Mouse (Mus musculus) neural tube, embryonic 15.5 days (tissue): ENCODE measurements around the gene Cybrd1. TPM values are rescaled to one million over a fixed set of nuclear protein-coding genes. Genes with fewer than 3 reads are reported as not detected.

Experiments used
- ATAC-seq: fragments of 200-750 bp; cut with Nextera tagmentation; 2 replicates; pipeline ENCODE4 v1.8.0; 2017; ENCODE audit warnings: mild to moderate bottlenecking, moderate TSS enrichment, moderate library complexity; ENCODE audit not compliant: low FRiP score
- H3K27ac ChIP-seq: fragments of 300-500 bp; sonication (generic); replicated peaks from 2 replicates; pipeline ENCODE4 v1.5.1; 2015; ENCODE audit warnings: mild to moderate bottlenecking, inconsistent platforms
- H3K27me3 ChIP-seq: fragments of 300-500 bp; sonication (generic); replicated peaks from 2 replicates; pipeline ENCODE4 v1.6.1; 2015; ENCODE audit warnings: inconsistent platforms
- H3K36me3 ChIP-seq: fragments of 300-500 bp; sonication (generic); 2 replicates; pipeline ENCODE4 v1.6.1; 2015; ENCODE audit warnings: inconsistent platforms
- H3K4me1 ChIP-seq: fragments of 300-500 bp; sonication (generic); 2 replicates; pipeline ENCODE4 v1.6.1; 2015; ENCODE audit warnings: inconsistent platforms
- H3K4me2 ChIP-seq: fragments of 300-500 bp; sonication (generic); 2 replicates; pipeline ENCODE4 v1.6.1; 2015; ENCODE audit warnings: inconsistent platforms, mild to moderate bottlenecking, moderate library complexity
- H3K4me3 ChIP-seq: fragments of 300-500 bp; sonication (generic); replicated peaks from 2 replicates; pipeline ENCODE4 v1.5.1; 2015; ENCODE audit warnings: mild to moderate bottlenecking, inconsistent platforms
- H3K9ac ChIP-seq: fragments of 300-500 bp; sonication (generic); replicated peaks from 2 replicates; pipeline ENCODE4 v1.6.1; 2015; ENCODE audit warnings: mild to moderate bottlenecking, inconsistent platforms
- H3K9me3 ChIP-seq: fragments of 300-500 bp; sonication (generic); replicated peaks from 2 replicates; pipeline ENCODE4 v1.6.1; 2016; ENCODE audit warnings: inconsistent platforms
- WGBS: fragments of 180-500 bp; shearing (Covaris S2); methylation state at CpG from one replicate; pipeline ENCODE4 v1.1.7; 2015; ENCODE audit warnings: mixed read lengths; 5-methylcytosine and 5-hydroxymethylcytosine counted together
- polyA plus RNA-seq: library from polyadenylated mRNA; unstranded; fragments of >200 nt; fragmentation: Nextera tagmentation; extraction: Ambion mirVana; gene quantifications from 2 replicates; pipeline ENCODE4 v1.2.1, GENCODE M21; 2015

Gene Cybrd1
- polyA plus RNA-seq, 1 experiment from 2014 or later: 3.4 TPM

DNA sequence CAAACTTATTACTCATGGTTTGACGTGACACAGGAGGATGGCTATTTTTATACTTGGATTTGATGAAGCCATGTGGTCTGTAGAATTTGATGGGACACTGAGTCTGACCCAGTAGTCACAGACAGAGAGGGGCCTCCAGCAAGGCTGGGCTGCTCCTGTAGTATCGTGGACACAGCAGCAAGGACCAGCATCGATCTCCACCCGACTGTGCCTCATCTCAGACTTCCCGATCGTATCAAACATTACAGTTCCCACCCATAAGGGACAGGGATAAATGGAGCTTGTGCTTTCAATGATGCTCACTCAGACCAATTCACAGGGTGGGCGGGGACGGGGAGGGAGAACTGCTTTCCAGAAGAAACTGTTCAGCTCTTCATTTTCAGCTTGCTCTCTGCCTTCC is 40.2 kb downstream of the Cybrd1 start:
- Histone ChIP-seq H3K9ac (no peak overlapping the region), H3K4me3 (no peak overlapping the region), H3K4me1 (peaks cover 11% of the 10 kb centered on the region), H3K27me3 (no peaks in the 10 kb centered on the region), H3K36me3 (no peaks in the 10 kb centered on the region), H3K27ac (no peak overlapping the region), H3K4me2 (no peak overlapping the region), H3K9me3 (no peaks in the 10 kb centered on the region)
- no peak for ATAC-seq
- 92% methylated on average over 8 of the region's 8 CpGs for WGBS

DNA sequence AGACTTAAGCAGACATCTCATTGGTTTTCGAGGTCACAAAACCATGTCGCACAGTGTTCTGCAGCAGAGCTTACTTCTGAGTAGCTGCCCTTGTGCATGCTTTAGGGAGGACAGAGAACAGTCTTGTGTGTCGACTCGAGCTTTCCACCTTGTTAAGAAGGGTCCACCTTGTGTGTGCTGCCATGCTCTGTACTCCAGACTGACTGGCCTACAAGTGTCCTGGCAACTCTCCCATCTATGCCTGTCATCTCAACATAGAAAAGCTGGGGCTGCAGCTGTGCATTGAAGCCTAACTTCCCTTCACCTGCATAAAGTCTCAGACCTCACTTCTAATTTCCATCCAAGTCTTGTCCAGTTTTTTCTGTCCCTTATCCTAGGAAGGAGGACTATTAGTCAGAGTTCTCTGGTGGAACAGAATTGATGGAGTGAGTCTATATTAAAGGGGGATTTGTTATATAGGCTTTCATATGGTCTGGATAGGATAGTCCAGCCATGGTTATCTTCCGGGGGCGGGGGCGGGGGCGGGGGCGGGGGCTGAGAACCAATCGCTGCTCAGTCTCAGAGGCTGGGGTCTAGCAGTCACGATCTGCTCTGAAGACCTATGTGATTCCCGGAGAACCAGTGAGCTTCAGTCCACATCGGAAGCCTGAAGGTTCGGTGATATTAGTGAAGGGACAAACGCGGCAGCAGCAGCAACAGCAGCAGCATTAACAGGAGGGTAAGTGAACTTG is 42.0 kb downstream of the Cybrd1 start:
- no peaks in the 10 kb centered on the region for H3K36me3 ChIP-seq
- 0 out of 2 replicates have a peak overlapping the region, but pooled peaks have one; percentile 7 for H3K9ac ChIP-seq
- ATAC-seq: peak; percentile 26; the same call in 1 of the 2 replicates
- peak overlapping the region; percentile 2; the same call in 1 of the 2 replicates for H3K4me3 ChIP-seq
- peak overlapping the region; percentile 39 for H3K4me2 ChIP-seq
- 75% methylated on average over 16 of the region's 16 CpGs for WGBS
- H3K27ac ChIP-seq: peak overlapping the region; percentile 64
- peaks cover 11% of the 10 kb centered on the region for H3K4me1 ChIP-seq
- H3K27me3 ChIP-seq: no peaks in the 10 kb centered on the region
- no peaks in the 10 kb centered on the region for H3K9me3 ChIP-seq

DNA sequence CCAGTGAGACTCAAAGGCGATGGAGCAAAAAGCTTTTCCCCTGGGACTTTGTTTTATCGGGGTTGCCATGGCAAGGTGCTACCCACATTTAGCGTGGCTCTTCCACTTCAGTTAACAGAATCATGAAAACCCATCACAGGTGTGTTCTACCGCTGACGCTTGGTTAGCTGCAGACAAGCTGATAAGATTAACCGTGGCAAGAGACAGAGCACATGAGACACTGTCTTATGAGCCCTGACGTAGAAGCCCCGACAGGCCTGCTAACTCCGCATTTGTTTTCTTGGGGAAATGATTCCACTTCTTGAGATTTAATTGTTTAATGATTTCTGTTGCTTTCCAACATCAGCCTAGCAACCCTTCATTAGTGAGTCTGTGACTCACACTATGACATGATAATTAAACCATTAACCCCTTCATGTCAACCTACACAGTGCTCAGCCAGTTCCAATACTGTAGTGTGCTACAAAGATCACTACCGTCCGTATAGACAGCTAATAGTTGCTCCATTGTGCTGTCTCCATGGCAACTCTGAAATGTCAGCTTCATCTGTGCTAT is 42.7 kb downstream of the Cybrd1 start:
- peak; percentile 77; the same call in 1 of the 2 replicates for ATAC-seq
- Histone ChIP-seq H3K9me3 (no peaks in the 10 kb centered on the region), H3K9ac (0 out of 2 replicates have a peak overlapping the region, but pooled peaks have one; percentile 7), H3K27me3 (no peaks in the 10 kb centered on the region), H3K36me3 (no peaks in the 10 kb centered on the region), H3K4me2 (peak overlapping the region; percentile 39), H3K27ac (peak overlapping the region; percentile 64), H3K4me1 (peaks cover 11% of the 10 kb centered on the region), H3K4me3 (peak overlapping the region; percentile 2; the same call in 1 of the 2 replicates)
- WGBS: 20% methylated on average over 11 of the region's 11 CpGs

DNA sequence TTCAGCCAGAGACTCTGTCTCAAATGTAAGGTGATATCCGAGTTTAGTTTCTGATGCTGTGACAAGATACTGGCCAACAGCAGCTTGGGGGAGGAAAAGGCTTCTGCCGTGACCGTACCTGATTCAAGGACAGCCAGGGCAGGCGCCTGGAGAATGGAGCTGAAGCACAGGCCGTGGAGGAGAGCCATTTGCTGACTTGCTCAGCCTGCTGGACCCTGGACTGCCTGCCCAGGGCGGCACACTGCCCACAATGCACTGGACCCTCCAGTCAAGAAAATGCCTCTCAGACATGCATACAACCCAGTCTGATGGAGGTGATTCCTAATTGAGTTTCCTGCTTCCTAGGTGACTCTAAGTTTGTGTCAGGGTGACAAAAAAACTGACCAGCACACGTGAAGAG is 43.8 kb downstream of the Cybrd1 start:
- 91% methylated on average over 7 of the region's 7 CpGs for WGBS
- ATAC-seq: no peak
- Histone ChIP-seq H3K4me3 (no peak overlapping the region), H3K36me3 (no peaks in the 10 kb centered on the region), H3K4me2 (no peak overlapping the region), H3K9me3 (no peaks in the 10 kb centered on the region), H3K9ac (no peak overlapping the region), H3K4me1 (peaks cover 11% of the 10 kb centered on the region), H3K27ac (no peak overlapping the region), H3K27me3 (no peaks in the 10 kb centered on the region)

DNA sequence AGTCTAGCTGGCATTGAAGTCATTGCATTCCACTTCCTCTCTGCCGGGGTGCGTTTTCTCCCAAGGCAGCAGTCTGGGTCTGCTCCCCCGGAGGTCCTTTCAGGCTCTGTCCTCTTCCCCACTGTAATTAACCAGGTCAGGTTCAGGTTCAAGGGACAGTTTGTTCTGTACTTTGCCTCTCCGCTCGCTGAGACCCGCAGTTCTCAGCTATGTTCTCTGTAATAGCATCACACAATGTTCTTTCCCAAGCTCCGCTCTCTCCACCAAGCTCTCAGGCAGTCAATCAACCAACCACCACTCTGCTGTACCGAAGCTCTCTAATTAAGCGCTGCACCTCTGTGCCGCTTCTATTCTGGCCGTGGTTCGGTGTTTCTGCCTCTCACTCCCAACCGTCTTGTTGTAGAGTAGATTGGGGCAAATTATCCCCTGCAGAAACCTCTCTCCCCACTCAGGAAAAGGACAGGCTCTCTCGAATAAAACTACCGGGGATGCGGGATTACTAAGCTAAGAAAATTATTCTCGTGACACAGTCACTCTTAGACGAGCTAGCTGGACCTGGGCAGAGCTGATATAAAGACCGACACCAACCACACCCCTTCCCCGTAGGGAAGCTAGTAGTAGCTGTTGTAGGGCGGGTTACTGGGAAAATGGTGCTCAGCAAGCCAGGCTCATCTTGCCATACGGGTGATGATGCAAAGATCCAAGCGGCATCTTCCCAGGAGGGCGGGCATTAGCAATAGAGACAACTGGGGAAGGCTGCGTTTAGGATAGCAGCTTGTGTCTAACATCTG is 45.3 kb downstream of the Cybrd1 start:
- Histone ChIP-seq H3K27ac (no peak overlapping the region), H3K4me3 (no peak overlapping the region), H3K27me3 (no peaks in the 10 kb centered on the region), H3K4me1 (peaks cover 11% of the 10 kb centered on the region), H3K9me3 (no peaks in the 10 kb centered on the region), H3K36me3 (no peaks in the 10 kb centered on the region), H3K9ac (no peak overlapping the region), H3K4me2 (no peak overlapping the region)
- ATAC-seq: no peak
- WGBS: 76% methylated on average over 25 of the region's 25 CpGs

DNA sequence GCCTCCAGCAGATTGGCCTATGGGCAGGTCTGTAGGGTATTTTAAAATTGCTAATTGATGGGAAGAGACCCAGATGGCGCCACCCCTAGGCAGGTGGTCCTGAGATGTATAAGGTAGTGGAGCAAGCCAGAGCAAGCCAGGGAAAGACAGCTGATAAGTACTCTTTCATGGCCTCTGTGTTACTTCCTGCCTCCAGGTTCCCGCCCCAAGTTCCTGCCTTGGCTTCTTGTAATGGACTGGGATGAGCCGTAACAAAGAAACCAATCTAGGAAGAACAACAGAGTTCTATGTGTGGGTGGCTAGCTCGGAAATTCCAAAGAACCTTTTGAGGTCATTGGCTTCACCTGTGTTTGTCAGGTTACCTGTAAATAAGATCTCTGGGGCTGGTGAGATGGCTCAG is 49.5 kb downstream of the Cybrd1 start:
- WGBS: 83% methylated on average over 4 of the region's 4 CpGs
- H3K4me3 ChIP-seq: no peak overlapping the region
- no peaks in the 10 kb centered on the region for H3K36me3 ChIP-seq
- H3K27me3 ChIP-seq: no peaks in the 10 kb centered on the region
- no peak overlapping the region for H3K9ac ChIP-seq
- H3K4me1 ChIP-seq: no peaks in the 10 kb centered on the region
- no peak for ATAC-seq
- no peak overlapping the region for H3K27ac ChIP-seq
- no peak overlapping the region for H3K4me2 ChIP-seq
- no peaks in the 10 kb centered on the region for H3K9me3 ChIP-seq

DNA sequence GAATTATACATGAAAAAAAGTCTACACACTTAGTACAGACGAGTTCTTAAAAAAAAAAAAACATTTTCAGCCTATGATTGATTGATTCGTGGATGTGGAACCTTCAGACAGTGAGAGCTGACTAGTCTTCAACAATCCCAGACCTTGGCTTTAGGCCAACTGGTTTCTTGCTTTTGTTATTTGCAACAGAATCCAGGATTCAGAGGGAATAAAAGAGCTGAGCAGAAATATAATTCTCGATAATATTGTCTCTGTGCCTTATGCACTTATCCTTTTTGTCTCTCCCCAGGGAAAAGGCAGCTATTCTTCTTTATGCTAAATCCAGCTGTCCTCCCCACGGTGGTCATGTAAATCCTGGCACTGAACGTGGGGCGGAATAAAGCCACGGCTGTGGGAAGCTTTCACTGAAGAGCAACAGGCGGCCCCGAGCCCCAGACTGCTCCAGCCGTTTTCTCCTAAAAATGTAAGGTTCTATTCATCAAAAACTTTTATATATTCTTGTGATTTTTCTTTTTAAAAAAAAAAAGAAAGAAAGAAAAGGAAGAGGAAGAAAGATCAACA is 50.8 kb downstream of the Cybrd1 start:
- no peaks in the 10 kb centered on the region for H3K4me1 ChIP-seq
- H3K27ac ChIP-seq: no peak overlapping the region
- H3K9ac ChIP-seq: no peak overlapping the region
- ATAC-seq: no peak
- 17% methylated on average over 10 of the region's 10 CpGs for WGBS
- H3K9me3 ChIP-seq: no peaks in the 10 kb centered on the region
- no peak overlapping the region for H3K4me3 ChIP-seq
- no peaks in the 10 kb centered on the region for H3K27me3 ChIP-seq
- no peak overlapping the region for H3K4me2 ChIP-seq
- no peaks in the 10 kb centered on the region for H3K36me3 ChIP-seq

DNA sequence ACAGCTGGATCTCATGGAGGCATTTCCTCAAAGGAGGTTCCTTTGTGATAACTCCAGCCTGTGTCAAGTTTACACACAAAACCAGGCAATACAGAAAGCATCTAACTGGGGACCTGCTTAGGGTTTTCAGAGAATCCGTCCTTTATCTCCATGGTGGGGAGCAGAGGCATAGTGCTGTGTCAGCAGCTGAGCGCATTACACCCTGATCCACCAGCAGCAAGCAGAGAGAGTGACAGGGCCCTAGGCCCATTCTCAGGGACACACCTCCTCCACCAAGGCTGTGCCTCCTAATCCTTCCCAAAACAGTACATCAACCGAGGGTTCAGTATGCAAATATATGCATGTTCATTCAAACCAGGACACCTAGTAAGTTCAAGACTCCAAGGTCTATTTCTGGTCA is 55.3 kb downstream of the Cybrd1 start:
- H3K9me3 ChIP-seq: no peaks in the 10 kb centered on the region
- ATAC-seq: no peak
- WGBS: 83% methylated on average over 3 of the region's 3 CpGs

DNA sequence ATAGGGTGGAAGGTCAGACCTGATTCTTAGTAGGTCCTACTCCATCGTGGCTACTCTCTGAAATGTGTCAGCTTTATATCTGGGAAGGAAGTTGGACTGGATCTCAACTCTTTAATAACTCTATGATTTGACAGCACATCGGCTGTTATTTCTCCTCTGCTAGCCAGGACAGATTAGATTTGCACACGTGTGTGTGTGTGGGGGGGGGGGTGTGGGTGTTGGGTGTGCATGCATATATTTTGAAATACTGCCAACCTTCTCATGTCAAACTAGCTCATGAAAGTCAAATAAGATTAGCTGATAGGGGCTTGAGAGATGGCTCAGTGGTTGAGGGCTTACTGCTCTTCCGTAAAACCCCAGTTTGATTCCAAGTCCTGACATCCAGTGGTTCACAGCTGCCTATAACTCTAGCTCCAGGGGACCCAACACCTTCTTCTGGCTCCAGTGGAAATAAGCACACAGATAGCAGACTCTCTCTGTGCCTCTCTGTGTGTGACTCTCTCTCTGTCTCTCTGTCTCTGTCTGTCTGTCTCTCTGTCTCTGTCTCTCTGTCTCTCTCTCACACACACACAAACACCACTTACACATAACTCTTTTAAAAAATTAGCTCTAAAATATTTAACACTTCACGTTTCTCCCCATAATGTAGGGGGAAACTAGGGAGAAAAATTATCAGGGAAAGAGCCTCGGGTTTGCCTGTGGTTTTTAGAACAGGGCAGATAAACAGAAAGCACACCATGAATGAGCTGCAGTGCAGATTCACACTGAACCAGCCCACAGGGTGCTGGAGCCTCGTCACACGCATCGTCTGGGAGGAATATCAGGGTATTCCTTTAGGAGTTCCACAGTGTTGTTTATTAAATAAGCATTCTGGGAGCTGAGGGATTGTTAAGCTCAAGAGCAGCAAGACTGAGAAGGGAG is 58.9 kb downstream of the Cybrd1 start:
- Histone ChIP-seq H3K4me3 (no peak overlapping the region), H3K9me3 (no peaks in the 10 kb centered on the region), H3K36me3 (no peaks in the 10 kb centered on the region), H3K27ac (no peak overlapping the region), H3K27me3 (no peaks in the 10 kb centered on the region), H3K4me1 (no peaks in the 10 kb centered on the region), H3K9ac (no peak overlapping the region), H3K4me2 (no peak overlapping the region)
- ATAC-seq: no peak
- WGBS: 66% methylated on average over 9 of the region's 9 CpGs

More for the DNA sequence above, 55.3 kb downstream of the Cybrd1 start:
- Histone ChIP-seq H3K27ac (no peak overlapping the region), H3K36me3 (no peaks in the 10 kb centered on the region), H3K9ac (no peak overlapping the region), H3K27me3 (no peaks in the 10 kb centered on the region), H3K4me3 (no peak overlapping the region), H3K4me2 (no peak overlapping the region), H3K4me1 (no peaks in the 10 kb centered on the region)

DNA sequence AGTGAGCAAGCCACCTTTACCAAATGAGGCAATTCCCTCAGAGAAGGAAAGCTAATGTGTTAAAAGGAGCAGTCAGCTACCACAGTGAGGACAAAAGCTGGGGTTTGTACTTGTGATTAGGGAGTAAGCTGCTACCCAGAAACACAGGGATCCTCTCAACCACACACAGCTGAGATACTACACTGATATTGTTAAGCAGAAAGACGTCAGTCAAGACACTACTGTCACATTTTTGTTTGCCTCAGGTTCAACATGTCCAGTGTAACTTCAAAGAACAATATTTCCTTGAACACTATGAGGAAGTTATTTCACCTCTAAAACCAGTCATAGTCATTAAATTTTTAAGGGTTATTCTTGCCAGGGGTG is 59.5 kb downstream of the Cybrd1 start:
- Histone ChIP-seq H3K9ac (no peak overlapping the region), H3K4me1 (no peaks in the 10 kb centered on the region), H3K27ac (no peak overlapping the region), H3K36me3 (no peaks in the 10 kb centered on the region), H3K4me2 (no peak overlapping the region), H3K9me3 (no peaks in the 10 kb centered on the region), H3K27me3 (no peaks in the 10 kb centered on the region), H3K4me3 (no peak overlapping the region)
- 81% methylated on average over 1 of the region's 1 CpGs for WGBS
- no peak for ATAC-seq

DNA sequence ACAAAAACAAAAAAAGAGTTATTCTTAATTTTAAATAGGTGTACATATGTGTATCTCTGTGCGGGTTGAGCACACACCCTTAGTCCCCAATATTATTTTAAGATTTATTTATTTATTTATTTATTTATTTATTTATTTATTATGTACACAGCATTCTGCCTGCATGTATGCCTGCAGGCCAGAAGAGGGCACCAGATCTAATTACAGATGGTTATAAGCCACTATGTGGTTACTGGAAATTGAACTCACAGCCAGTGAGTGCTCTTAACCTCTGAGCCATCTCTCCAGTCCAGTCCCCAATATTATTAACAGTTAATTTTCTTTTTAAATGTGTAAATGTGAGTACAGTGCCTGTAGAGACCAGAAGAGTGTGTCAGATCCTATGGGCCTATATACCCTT is 60.0 kb downstream of the Cybrd1 start:
- Histone ChIP-seq H3K4me2 (no peak overlapping the region), H3K9me3 (no peaks in the 10 kb centered on the region), H3K36me3 (no peaks in the 10 kb centered on the region), H3K27me3 (no peaks in the 10 kb centered on the region), H3K9ac (no peak overlapping the region), H3K4me1 (no peaks in the 10 kb centered on the region), H3K27ac (no peak overlapping the region), H3K4me3 (no peak overlapping the region)
- 100% methylated on average over 1 of the region's 1 CpGs for WGBS
- ATAC-seq: no peak
